Mouse (Mus musculus) lung, adult 2 months (tissue): ENCODE data around the gene Sult1b1. TPM values are rescaled to one million over a fixed set of nuclear protein-coding genes. Genes with fewer than 3 reads are reported as not detected.

Experiments used
- DNase-seq: peaks from one replicate; pipeline ENCODE4 v3.0.0; 2022
- H3K4me1 ChIP-seq: fragments of 200-500 bp; 2 replicates; pipeline ENCODE4 v1.6.1; 2011; ENCODE audit warnings: low read length; ENCODE audit not compliant: control insufficient read depth, insufficient read depth
- H3K4me3 ChIP-seq: fragments of 200-500 bp; replicated peaks from 2 replicates; pipeline ENCODE3; 2011; ENCODE audit warnings: low read depth, mild to moderate bottlenecking, control low read depth, low read length; ENCODE audit errors: extremely low read depth
- CTCF ChIP-seq: fragments of 200-500 bp; IDR thresholded peaks from 2 replicates; pipeline ENCODE4 v1.5.1; 2011; ENCODE audit warnings: mild to moderate bottlenecking, low read length, control low read depth; ENCODE audit not compliant: insufficient read depth
- POLR2A ChIP-seq: fragments of 200-500 bp; IDR thresholded peaks from 2 replicates; pipeline ENCODE4 v1.6.1; 2011; ENCODE audit warnings: low read depth, mild to moderate bottlenecking, control low read depth, low read length, borderline replicate concordance; ENCODE audit errors: extremely low read depth
- WGBS: fragments of 180-500 bp; shearing (Covaris S2); methylation state at CpG from one replicate; pipeline ENCODE4 v1.1.7; 2018; 5-methylcytosine and 5-hydroxymethylcytosine counted together
- polyA plus RNA-seq: library from polyadenylated mRNA; depleted of rRNA; stranded (reverse); fragments of >200 nt; gene quantifications from 2 replicates; pipeline ENCODE4 v1.2.3, GENCODE M21; 2012; rRNA removed

Gene Sult1b1
- polyA plus RNA-seq, result not detected in 2 replicates

GRCm38 (mm10) chr5:87538111-87538510 lies at the start of gene Sult1b1:
Gene Sult1b1, minus strand, starts transcription at chr5:87538195.
- WGBS, result 75% methylated on average over 2 of the region's 2 CpGs
- TF ChIP-seq CTCF (no peak), POLR2A (no peak)
- H3K4me1 ChIP-seq, result no peaks in the 10 kb centered on the region
- no peak for DNase-seq
- H3K4me3 ChIP-seq, result no peak within 1 kb of the TSS

DNA sequence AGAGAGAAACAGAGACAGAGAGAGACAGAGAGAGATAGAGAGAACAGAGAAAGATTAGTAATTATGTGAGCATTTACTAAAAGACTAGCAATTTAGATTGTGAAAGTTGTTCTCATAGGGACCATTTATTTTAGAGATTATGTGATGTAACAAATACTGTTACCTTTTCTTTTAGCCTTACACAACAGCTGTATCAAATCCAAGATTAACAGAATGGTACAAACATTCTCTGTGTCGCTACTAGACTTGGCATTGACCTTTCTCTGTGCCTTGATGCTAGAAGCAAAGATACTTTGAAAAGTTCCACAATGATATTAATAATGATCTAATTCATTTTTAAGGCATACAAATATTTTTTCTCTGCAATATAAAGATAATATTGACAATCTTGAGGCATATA lies 42.4 kb upstream of the Sult1b1 start:
- Histone ChIP-seq H3K4me3 (no peak overlapping the region), H3K4me1 (no peaks in the 10 kb centered on the region)
- no peak for TF ChIP-seq POLR2A
- TF ChIP-seq CTCF, result no peak
- WGBS, result 61% methylated on average over 1 of the region's 1 CpGs
- DNase-seq, result no peak

DNA sequence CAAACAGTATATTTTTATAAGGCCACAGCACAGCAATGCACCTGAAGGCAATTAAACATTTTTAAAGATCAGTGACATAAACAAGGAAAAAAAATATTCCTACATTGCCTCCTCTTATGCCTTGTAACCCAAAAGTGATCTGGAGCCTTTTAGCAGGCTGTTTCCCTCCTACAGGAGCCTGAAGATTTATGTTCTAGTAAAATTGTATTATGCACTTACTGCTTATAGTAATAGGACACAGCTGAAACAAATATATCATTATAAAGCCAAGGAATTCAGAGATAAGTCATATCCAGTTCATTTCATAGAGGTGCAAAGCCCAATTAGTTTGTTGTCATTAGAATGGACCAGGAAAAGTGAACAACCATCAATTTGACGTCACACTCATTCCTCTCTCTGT lies 36.2 kb upstream of the Sult1b1 start:
- H3K4me3 ChIP-seq, result no peak overlapping the region
- 53% methylated on average over 1 of the region's 1 CpGs for WGBS
- no peak for DNase-seq
- H3K4me1 ChIP-seq, result no peaks in the 10 kb centered on the region
- TF ChIP-seq POLR2A (no peak), CTCF (no peak)

DNA sequence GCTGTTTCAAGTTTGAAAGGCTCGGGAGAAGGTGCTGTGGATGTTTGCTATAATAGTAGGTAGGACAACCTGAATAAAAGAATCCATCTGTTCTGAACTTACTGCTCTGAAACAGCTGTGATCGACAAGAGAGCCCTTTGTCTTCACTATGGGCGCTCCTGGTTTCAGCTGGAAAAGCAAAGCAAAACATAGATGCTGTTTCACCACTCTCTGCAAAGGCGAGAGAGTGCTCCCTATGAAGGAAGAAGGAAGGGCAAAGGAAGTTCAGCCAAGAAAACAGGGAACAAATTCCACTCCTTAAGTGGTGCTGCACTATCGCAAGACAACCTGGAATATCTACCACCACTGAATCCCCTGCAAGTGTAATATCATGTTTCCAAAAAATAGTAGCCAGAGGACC lies 35.5 kb upstream of the Sult1b1 start:
- WGBS, result 53% methylated on average over 5 of the region's 5 CpGs

GRCm38 (mm10) chr5:87572781-87573180 lies 34.8 kb upstream of the Sult1b1 start:
- Histone ChIP-seq H3K4me1 (no peaks in the 10 kb centered on the region), H3K4me3 (no peak overlapping the region)
- 68% methylated on average over 6 of the region's 6 CpGs for WGBS
- no peak for DNase-seq
- TF ChIP-seq CTCF (no peak), POLR2A (no peak)

More for the DNA sequence above, 35.5 kb upstream of the Sult1b1 start:
- no peaks in the 10 kb centered on the region for H3K4me1 ChIP-seq
- H3K4me3 ChIP-seq, result no peak overlapping the region
- TF ChIP-seq CTCF, result no peak
- TF ChIP-seq POLR2A, result no peak
- DNase-seq, result no peak

DNA sequence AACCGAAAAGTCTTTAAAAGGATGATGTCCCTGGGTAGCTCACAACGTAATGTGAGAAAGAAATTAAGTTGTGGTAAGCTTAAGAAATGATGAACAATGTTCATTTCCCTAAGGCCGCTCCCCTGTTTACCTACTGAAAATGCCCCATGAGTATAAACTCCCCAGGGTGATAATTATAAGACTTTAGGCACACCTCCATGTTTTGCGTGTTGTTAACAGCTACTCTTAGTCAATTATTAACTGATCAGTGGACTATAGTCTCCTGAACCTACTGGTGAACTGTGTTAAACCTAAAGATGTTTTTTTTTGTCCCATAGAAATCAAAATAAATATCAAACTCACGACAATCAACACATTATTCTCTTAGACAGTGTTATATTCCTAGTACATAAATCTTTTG lies 30.9 kb upstream of the Sult1b1 start, which contains the start of gene Sult1d1:
Sult1d1 (minus strand) TSS at position 183 of the 400 bp plus-strand sequence.
- 64% methylated on average over 5 of the region's 5 CpGs for WGBS
- Histone ChIP-seq H3K4me3 (no peak within 1 kb of the TSS), H3K4me1 (no peaks in the 10 kb centered on the region)
- no peak for DNase-seq
- TF ChIP-seq CTCF (no peak), POLR2A (no peak)

DNA sequence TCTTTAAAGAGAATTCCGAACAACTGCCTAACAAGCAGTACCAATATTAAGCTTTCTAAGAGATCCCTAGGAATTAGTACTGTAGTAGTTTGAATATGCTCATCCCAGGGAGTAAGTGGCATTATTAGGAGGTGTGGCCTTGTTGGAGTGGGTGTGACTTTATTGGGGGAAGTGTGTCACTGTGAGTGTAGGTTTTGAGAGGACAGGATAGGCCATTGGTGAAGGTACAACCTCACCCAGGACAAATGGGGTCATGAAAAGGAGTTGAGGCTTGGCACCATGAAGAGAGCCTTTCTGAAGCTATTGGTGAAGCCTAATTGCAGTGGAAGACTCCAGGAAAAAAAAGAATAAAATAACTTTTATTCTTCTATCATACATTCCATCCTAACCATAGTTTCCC lies 29.3 kb upstream of the Sult1b1 start:
- no peak overlapping the region for H3K4me3 ChIP-seq
- no peak for DNase-seq
- no peak for TF ChIP-seq POLR2A
- no peak for TF ChIP-seq CTCF
- H3K4me1 ChIP-seq, result no peaks in the 10 kb centered on the region
- 67% methylated on average over 1 of the region's 1 CpGs for whole genome bisulfite sequencing

- Histone ChIP-seq H3K4me1 (no peaks in the 10 kb centered on the region), H3K4me3 (no peak overlapping the region)
- no peak for TF ChIP-seq POLR2A
- TF ChIP-seq CTCF, result no peak
- DNase-seq, result no peak
These were observed 25.0 kb upstream of the Sult1b1 start for GRCm38 (mm10) chr5:87562966-87563365.

DNA sequence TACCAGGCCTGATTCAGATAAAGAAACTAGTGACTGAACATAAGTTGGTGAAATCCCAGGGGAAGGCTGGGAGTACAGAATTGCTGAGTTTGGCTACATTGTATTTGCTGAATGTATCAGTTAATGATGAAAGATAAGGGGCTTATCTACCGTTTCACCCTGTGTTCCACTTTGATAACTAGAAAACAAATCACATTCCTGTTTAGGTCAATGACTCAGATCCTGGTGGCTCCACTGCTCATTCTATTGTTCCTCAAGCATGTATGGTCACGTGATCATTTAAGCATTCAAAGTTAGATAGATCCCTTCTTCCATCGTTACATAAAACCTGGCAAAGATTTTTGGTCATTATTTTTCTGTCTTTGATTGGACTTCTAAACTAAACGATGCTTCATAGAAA lies 24.5 kb upstream of the Sult1b1 start:
- no peak for DNase-seq
- 53% methylated on average over 4 of the region's 4 CpGs for WGBS

GRCm38 (mm10) chr5:87560145-87560544 lies 22.1 kb upstream of the Sult1b1 start:
- Histone ChIP-seq H3K4me1 (no peaks in the 10 kb centered on the region), H3K4me3 (no peak overlapping the region)
- TF ChIP-seq POLR2A (no peak), CTCF (no peak)
- WGBS, result 62% methylated on average over 5 of the region's 5 CpGs
- no peak for DNase-seq

More for the DNA sequence above, 24.5 kb upstream of the Sult1b1 start:
- H3K4me3 ChIP-seq, result no peak overlapping the region
- no peak for TF ChIP-seq CTCF
- no peak for TF ChIP-seq POLR2A
- H3K4me1 ChIP-seq, result no peaks in the 10 kb centered on the region

- TF ChIP-seq POLR2A (no peak), CTCF (no peak)
- DNase-seq, result no peak
- Histone ChIP-seq H3K4me3 (no peak overlapping the region), H3K4me1 (no peaks in the 10 kb centered on the region)
- 48% methylated on average over 1 of the region's 1 CpGs for WGBS
These were observed 12.9 kb upstream of the Sult1b1 start for GRCm38 (mm10) chr5:87550935-87551334.
